Comparison of ENCODE assay signal across 18 mouse cellular contexts in genomic region chr4:86408421-86408820, GRCm38 (mm10).
"Had no signal": no experiment of that assay in that cellular context is flagged by ENCODE, and none has a peak within 500 bp of the region (broad histone marks: within the 10 kb centered on the region; RNA-seq: fewer than 3 reads in every experiment).

No protein-coding gene starts in this region.

- H3K4me2 ChIP-seq: intestine, embryonic 15.5 days; liver, embryonic 11.5 days; liver, embryonic 15.5 days; midbrain, embryonic 11.5 days; midbrain, embryonic 15.5 days; neural tube, embryonic 12.5 days had no signal

- H3K27ac ChIP-seq: intestine, embryonic 15.5 days; layer of hippocampus, adult 2 months; liver, embryonic 15.5 days; macrophage; midbrain, embryonic 15.5 days; neural tube, embryonic 12.5 days had no signal

- H3K9ac ChIP-seq: intestine, embryonic 15.5 days; liver, embryonic 15.5 days; midbrain, embryonic 15.5 days; neural tube, embryonic 12.5 days had no signal

- ATAC-seq: intestine, embryonic 15.5 days; midbrain, embryonic 15.5 days had no signal

- H3K27me3 ChIP-seq: intestine, embryonic 15.5 days; liver, embryonic 15.5 days; megakaryocyte, embryonic 14.5 days; midbrain, embryonic 15.5 days; neural tube, embryonic 12.5 days had no signal

- H3K4me1 ChIP-seq: liver, embryonic 15.5 days; midbrain, embryonic 15.5 days had no signal

- H3K9me3 ChIP-seq: intestine, embryonic 15.5 days; liver, embryonic 15.5 days; megakaryocyte, embryonic 14.5 days; midbrain, embryonic 15.5 days; neural tube, embryonic 12.5 days had no signal

- DNase-seq: kidney, adult 9 months; kidney, postnatal 25 days; left cerebral cortex, postnatal 4 days; lung, adult 2 months; lung, postnatal 14 days; right cerebral cortex, postnatal 4 days; spleen, adult 18-20 months; thymus, adult 18-20 months; thymus, postnatal 14 days had no signal

- H3K4me3 ChIP-seq: intestine, embryonic 15.5 days; layer of hippocampus, adult 2 months; liver, embryonic 15.5 days; megakaryocyte, embryonic 14.5 days; midbrain, embryonic 15.5 days; neural tube, embryonic 12.5 days had no signal

- H3K36me3 ChIP-seq: intestine, embryonic 15.5 days; liver, embryonic 15.5 days; midbrain, embryonic 15.5 days; neural tube, embryonic 12.5 days had no signal
